Mouse (Mus musculus): ENCODE measurements at regions not wholly inside any gene's neighbourhood (a gene's known extent, or its start where the extent isn't known, plus 50 kb on each side); places are given as distances from the start of the nearest gene placed in this dataset.

DNA sequence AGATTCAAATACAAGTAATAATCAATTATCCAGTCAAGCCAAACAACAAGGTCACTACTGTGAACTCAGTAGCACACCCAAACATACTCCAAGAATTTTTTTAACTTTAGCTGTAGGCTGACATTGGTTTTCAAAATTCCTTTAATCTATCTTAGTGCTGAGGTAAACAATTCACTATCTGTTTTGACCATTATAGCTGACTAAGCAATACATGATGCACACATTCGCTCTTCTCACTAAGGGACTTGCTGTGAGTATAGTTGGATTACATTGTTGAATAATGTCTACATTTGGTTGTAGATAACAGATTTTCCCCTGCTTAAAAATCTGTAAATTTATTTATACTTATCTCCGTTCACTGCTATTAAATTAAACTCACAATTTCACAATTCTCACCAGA lies 206.7 kb downstream of the Etv1 start:
- no peaks in the 10 kb centered on the region for H3K4me1 ChIP-seq (replicated peaks; ENCODE audit: control insufficient read depth, insufficient read depth, low read length)
- no peaks in the 10 kb centered on the region for H3K9me3 ChIP-seq (ENCODE audit: control insufficient read depth, low read length)
- no peak for DNase-seq (ENCODE audit: low spot score)
- H3K27me3 ChIP-seq (ENCODE audit: control insufficient read depth, insufficient read depth, low read length) = no peaks in the 10 kb centered on the region
- H3K4me3 ChIP-seq (ENCODE audit: low read depth, low read length) = no peak overlapping the region
- no peaks in the 10 kb centered on the region for H3K36me3 ChIP-seq (ENCODE audit: control insufficient read depth, insufficient read depth, low read length)
- no peak overlapping the region for H3K9ac ChIP-seq (ENCODE audit: low read depth, low read length)
- no peak for ATAC-seq (ENCODE audit: low FRiP score)
- 97% methylated on average over 2 of the region's 2 CpGs for WGBS
- H3K27ac ChIP-seq (ENCODE audit: low read depth, low read length) = no peak overlapping the region
- H3K4me2 ChIP-seq (replicated peaks; ENCODE audit: low read depth, low read length) = no peak overlapping the region

- Histone ChIP-seq H3K4me1 (replicated peaks; ENCODE audit: control insufficient read depth, insufficient read depth, low read length) (no peaks in the 10 kb centered on the region), H3K36me3 (ENCODE audit: control insufficient read depth, insufficient read depth, low read length) (no peaks in the 10 kb centered on the region), H3K4me2 (replicated peaks; ENCODE audit: low read depth, low read length) (no peak overlapping the region), H3K4me3 (ENCODE audit: low read depth, low read length) (no peak overlapping the region), H3K27me3 (ENCODE audit: control insufficient read depth, insufficient read depth, low read length) (no peaks in the 10 kb centered on the region), H3K27ac (ENCODE audit: low read depth, low read length) (no peak overlapping the region), H3K9me3 (ENCODE audit: control insufficient read depth, low read length) (no peaks in the 10 kb centered on the region), H3K9ac (ENCODE audit: low read depth, low read length) (no peak overlapping the region)
- ATAC-seq (ENCODE audit: low FRiP score) (no peak), DNase-seq (ENCODE audit: low spot score) (no peak)
- 91% methylated on average over 3 of the region's 3 CpGs for WGBS
Observed at GRCm38 (mm10) chr12:38986346-38986745, 207.2 kb downstream of the Etv1 start.

GRCm38 (mm10) chr12:38987277-38987676 lies 208.1 kb downstream of the Etv1 start:
- no peak for ATAC-seq (ENCODE audit: low FRiP score)
- H3K4me1 ChIP-seq (replicated peaks; ENCODE audit: control insufficient read depth, insufficient read depth, low read length) = no peaks in the 10 kb centered on the region
- H3K36me3 ChIP-seq (ENCODE audit: control insufficient read depth, insufficient read depth, low read length) = no peaks in the 10 kb centered on the region
- no peak for DNase-seq (ENCODE audit: low spot score)
- no peak overlapping the region for H3K4me2 ChIP-seq (replicated peaks; ENCODE audit: low read depth, low read length)
- H3K27ac ChIP-seq (ENCODE audit: low read depth, low read length) = no peak overlapping the region
- H3K4me3 ChIP-seq (ENCODE audit: low read depth, low read length) = no peak overlapping the region
- H3K27me3 ChIP-seq (ENCODE audit: control insufficient read depth, insufficient read depth, low read length) = no peaks in the 10 kb centered on the region
- no peak overlapping the region for H3K9ac ChIP-seq (ENCODE audit: low read depth, low read length)
- no peaks in the 10 kb centered on the region for H3K9me3 ChIP-seq (ENCODE audit: control insufficient read depth, low read length)

DNA sequence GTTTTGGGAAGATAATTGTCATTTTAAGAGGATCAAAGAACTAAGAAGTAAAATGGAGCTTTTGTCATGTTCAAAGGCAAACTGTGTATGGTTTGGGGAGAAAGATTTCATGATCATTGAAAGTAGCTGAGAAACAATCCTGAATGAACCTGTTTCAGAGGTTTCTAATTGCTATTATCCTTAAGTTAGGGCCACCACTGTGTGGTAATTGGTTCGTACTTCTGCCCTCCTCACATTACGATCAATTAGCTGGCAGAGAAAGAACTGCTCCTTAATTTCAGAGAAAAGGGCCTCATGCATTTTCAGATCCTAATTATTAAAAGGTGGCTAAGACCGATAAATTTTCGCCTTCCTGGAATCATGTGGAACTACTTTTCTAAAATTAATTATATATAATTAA lies 208.6 kb downstream of the Etv1 start:
- whole genome bisulfite sequencing = 89% methylated on average over 4 of the region's 4 CpGs
- ATAC-seq (ENCODE audit: low FRiP score) (no peak), DNase-seq (ENCODE audit: low spot score) (no peak)
- Histone ChIP-seq H3K4me1 (replicated peaks; ENCODE audit: control insufficient read depth, insufficient read depth, low read length) (no peaks in the 10 kb centered on the region), H3K27me3 (ENCODE audit: control insufficient read depth, insufficient read depth, low read length) (no peaks in the 10 kb centered on the region), H3K4me2 (replicated peaks; ENCODE audit: low read depth, low read length) (no peak overlapping the region), H3K27ac (ENCODE audit: low read depth, low read length) (no peak overlapping the region), H3K9ac (ENCODE audit: low read depth, low read length) (no peak overlapping the region), H3K9me3 (ENCODE audit: control insufficient read depth, low read length) (no peaks in the 10 kb centered on the region), H3K4me3 (ENCODE audit: low read depth, low read length) (no peak overlapping the region), H3K36me3 (ENCODE audit: control insufficient read depth, insufficient read depth, low read length) (no peaks in the 10 kb centered on the region)

DNA sequence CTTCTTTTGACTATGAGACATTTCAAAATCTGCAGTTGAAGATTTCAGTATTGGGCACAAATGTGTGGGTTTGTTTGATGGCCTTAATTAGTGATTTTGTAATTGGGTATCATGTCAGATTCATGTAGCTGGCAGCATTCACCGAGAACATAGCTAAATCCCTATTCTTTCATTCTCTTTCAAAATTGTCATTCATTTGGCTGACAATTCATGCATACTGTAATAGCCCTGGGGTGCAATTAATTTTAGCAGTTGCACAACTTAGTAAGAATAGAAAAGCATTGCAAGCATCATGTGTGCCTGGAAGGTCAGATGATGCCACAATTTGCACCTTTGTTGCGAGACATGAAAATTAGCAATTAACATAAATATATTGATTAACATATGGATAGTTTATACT lies 248.0 kb downstream of the Etv1 start:
- no peak overlapping the region for H3K4me2 ChIP-seq (replicated peaks; ENCODE audit: low read depth, low read length)
- no peak for ATAC-seq (ENCODE audit: low FRiP score)
- H3K4me3 ChIP-seq (ENCODE audit: low read depth, low read length) = no peak overlapping the region
- H3K27ac ChIP-seq (ENCODE audit: low read depth, low read length) = no peak overlapping the region
- no peak for DNase-seq (ENCODE audit: low spot score)
- no peaks in the 10 kb centered on the region for H3K36me3 ChIP-seq (ENCODE audit: control insufficient read depth, insufficient read depth, low read length)
- 80% methylated on average over 2 of the region's 2 CpGs for WGBS
- no peaks in the 10 kb centered on the region for H3K27me3 ChIP-seq (ENCODE audit: control insufficient read depth, insufficient read depth, low read length)
- no peaks in the 10 kb centered on the region for H3K9me3 ChIP-seq (ENCODE audit: control insufficient read depth, low read length)
- no peaks in the 10 kb centered on the region for H3K4me1 ChIP-seq (replicated peaks; ENCODE audit: control insufficient read depth, insufficient read depth, low read length)
- H3K9ac ChIP-seq (ENCODE audit: low read depth, low read length) = no peak overlapping the region

- ATAC-seq (ENCODE audit: low FRiP score) (no peak), DNase-seq (ENCODE audit: low spot score) (no peak)
- 51% methylated on average over 2 of the region's 2 CpGs for WGBS
- Histone ChIP-seq H3K4me2 (replicated peaks; ENCODE audit: low read depth, low read length) (no peak overlapping the region), H3K36me3 (ENCODE audit: control insufficient read depth, insufficient read depth, low read length) (no peaks in the 10 kb centered on the region), H3K4me1 (replicated peaks; ENCODE audit: control insufficient read depth, insufficient read depth, low read length) (no peaks in the 10 kb centered on the region), H3K9ac (ENCODE audit: low read depth, low read length) (no peak overlapping the region), H3K4me3 (ENCODE audit: low read depth, low read length) (no peak overlapping the region), H3K27ac (ENCODE audit: low read depth, low read length) (no peak overlapping the region), H3K9me3 (ENCODE audit: control insufficient read depth, low read length) (no peaks in the 10 kb centered on the region), H3K27me3 (ENCODE audit: control insufficient read depth, insufficient read depth, low read length) (no peaks in the 10 kb centered on the region)
Observed at GRCm38 (mm10) chr12:39027948-39028347, 248.8 kb downstream of the Etv1 start.

- no peaks in the 10 kb centered on the region for H3K4me1 ChIP-seq (replicated peaks; ENCODE audit: control insufficient read depth, insufficient read depth, low read length)
- no peaks in the 10 kb centered on the region for H3K36me3 ChIP-seq (ENCODE audit: control insufficient read depth, insufficient read depth, low read length)
- 78% methylated on average over 3 of the region's 3 CpGs for WGBS
- H3K9me3 ChIP-seq (ENCODE audit: control insufficient read depth, low read length) = no peaks in the 10 kb centered on the region
- no peak for DNase-seq (ENCODE audit: low spot score)
- H3K4me2 ChIP-seq (replicated peaks; ENCODE audit: low read depth, low read length) = no peak overlapping the region
- no peaks in the 10 kb centered on the region for H3K27me3 ChIP-seq (ENCODE audit: control insufficient read depth, insufficient read depth, low read length)
- ATAC-seq (ENCODE audit: low FRiP score) = no peak
- no peak overlapping the region for H3K9ac ChIP-seq (ENCODE audit: low read depth, low read length)
- no peak overlapping the region for H3K27ac ChIP-seq (ENCODE audit: low read depth, low read length)
- H3K4me3 ChIP-seq (ENCODE audit: low read depth, low read length) = no peak overlapping the region
Observed at GRCm38 (mm10) chr12:39033982-39034381, 254.8 kb downstream of the Etv1 start.

DNA sequence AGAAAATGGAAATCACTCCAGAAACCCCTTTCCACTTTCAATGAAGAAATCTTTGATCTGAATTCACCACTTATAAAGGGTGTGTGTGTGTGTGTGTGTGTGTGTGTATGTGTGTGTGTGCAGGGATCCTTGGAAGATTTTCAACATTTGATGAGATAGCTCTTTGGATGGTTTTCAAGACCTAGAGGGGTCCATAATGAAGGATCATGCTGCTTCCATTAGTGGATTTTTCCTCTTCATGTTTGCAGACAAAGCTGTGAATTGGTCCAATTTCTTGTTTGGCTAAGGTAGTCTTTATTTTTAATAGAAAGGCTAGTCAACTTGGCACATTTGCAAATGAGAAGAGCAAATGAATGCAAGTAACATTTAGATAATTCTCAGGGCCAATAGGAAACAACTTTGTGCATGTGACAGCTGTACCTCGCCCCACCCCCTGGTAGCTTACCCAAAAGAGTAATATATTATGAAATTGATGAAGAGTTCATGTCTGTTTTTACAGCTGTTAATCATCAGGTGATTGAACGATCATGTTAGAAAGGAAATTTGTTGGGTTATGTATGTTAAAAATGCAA lies 257.4 kb downstream of the Etv1 start:
- 88% methylated on average over 2 of the region's 2 CpGs for WGBS
- Histone ChIP-seq H3K27ac (ENCODE audit: low read depth, low read length) (no peak overlapping the region), H3K36me3 (ENCODE audit: control insufficient read depth, insufficient read depth, low read length) (no peaks in the 10 kb centered on the region), H3K4me1 (replicated peaks; ENCODE audit: control insufficient read depth, insufficient read depth, low read length) (no peaks in the 10 kb centered on the region), H3K9ac (ENCODE audit: low read depth, low read length) (no peak overlapping the region), H3K4me2 (replicated peaks; ENCODE audit: low read depth, low read length) (no peak overlapping the region), H3K9me3 (ENCODE audit: control insufficient read depth, low read length) (no peaks in the 10 kb centered on the region), H3K27me3 (ENCODE audit: control insufficient read depth, insufficient read depth, low read length) (no peaks in the 10 kb centered on the region), H3K4me3 (ENCODE audit: low read depth, low read length) (no peak overlapping the region)
- no peak for DNase-seq (ENCODE audit: low spot score)
- ATAC-seq (ENCODE audit: low FRiP score) = no peak

DNA sequence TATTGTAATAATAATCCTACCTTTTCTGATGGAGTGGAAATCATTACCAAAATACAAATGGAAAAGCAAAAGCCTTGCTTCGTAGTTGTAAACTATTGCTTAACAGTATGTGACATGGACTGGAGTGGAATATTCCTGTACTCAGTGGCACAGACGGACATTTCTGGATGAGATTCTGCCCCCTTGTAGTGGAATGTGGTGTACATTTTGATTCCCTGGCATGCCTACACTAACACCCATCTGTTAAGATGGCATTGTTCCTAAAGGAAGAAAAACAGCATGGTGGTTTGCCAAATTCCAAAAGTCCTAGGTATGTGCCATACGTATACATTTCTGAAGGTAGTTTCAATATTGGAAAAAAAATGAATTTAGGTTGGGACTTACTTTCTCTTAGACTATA lies 258.9 kb downstream of the Etv1 start:
- WGBS = 82% methylated on average over 3 of the region's 3 CpGs
- Histone ChIP-seq H3K9me3 (ENCODE audit: control insufficient read depth, low read length) (no peaks in the 10 kb centered on the region), H3K27ac (ENCODE audit: low read depth, low read length) (no peak overlapping the region), H3K27me3 (ENCODE audit: control insufficient read depth, insufficient read depth, low read length) (no peaks in the 10 kb centered on the region), H3K4me3 (ENCODE audit: low read depth, low read length) (no peak overlapping the region), H3K36me3 (ENCODE audit: control insufficient read depth, insufficient read depth, low read length) (no peaks in the 10 kb centered on the region), H3K4me1 (replicated peaks; ENCODE audit: control insufficient read depth, insufficient read depth, low read length) (no peaks in the 10 kb centered on the region), H3K4me2 (replicated peaks; ENCODE audit: low read depth, low read length) (no peak overlapping the region), H3K9ac (ENCODE audit: low read depth, low read length) (no peak overlapping the region)
- DNase-seq (ENCODE audit: low spot score) = no peak
- ATAC-seq (ENCODE audit: low FRiP score) = no peak

All from hindbrain, embryonic 11.5 days (tissue).